Mouse (Mus musculus): ENCODE measurements around the gene Ank2.

The Ank2 gene

GRCm38 (mm10) chr3:127172697-127173096 lies 326.5 kb downstream of the Ank2 start:
- DNase-seq (ENCODE audit: low read depth) = no peak

- DNase-seq (ENCODE audit: low read depth) = no peak
Measured at GRCm38 (mm10) chr3:127170246-127170645, 328.9 kb downstream of the Ank2 start.

GRCm38 (mm10) chr3:127169114-127169513 lies 330.0 kb downstream of the Ank2 start:
- DNase-seq (ENCODE audit: low read depth) = no peak

GRCm38 (mm10) chr3:127163749-127164148 lies 335.4 kb downstream of the Ank2 start:
- DNase-seq (ENCODE audit: low read depth) = no peak

GRCm38 (mm10) chr3:127161998-127162712 lies 337.0 kb downstream of the Ank2 start:
- no peak for DNase-seq (ENCODE audit: low read depth)

GRCm38 (mm10) chr3:127161085-127161837 lies 337.9 kb downstream of the Ank2 start:
- no peak for DNase-seq (ENCODE audit: low read depth)

GRCm38 (mm10) chr3:127157706-127158105 lies 341.4 kb downstream of the Ank2 start:
- no peak for DNase-seq (ENCODE audit: low read depth)

GRCm38 (mm10) chr3:127156080-127156479 lies 343.1 kb downstream of the Ank2 start:
- DNase-seq (ENCODE audit: low read depth) = no peak

- no peak for DNase-seq (ENCODE audit: low read depth)
Measured at GRCm38 (mm10) chr3:127153861-127154260, 345.3 kb downstream of the Ank2 start.

GRCm38 (mm10) chr3:127153443-127153842 lies 345.7 kb downstream of the Ank2 start:
- no peak for DNase-seq (ENCODE audit: low read depth)

GRCm38 (mm10) chr3:127148648-127149047 lies 350.5 kb downstream of the Ank2 start:
- no peak for DNase-seq (ENCODE audit: low read depth)

GRCm38 (mm10) chr3:127140590-127140989 lies 358.6 kb downstream of the Ank2 start:
- no peak for DNase-seq (ENCODE audit: low read depth)

GRCm38 (mm10) chr3:127139638-127140037 lies 359.5 kb downstream of the Ank2 start:
- DNase-seq (ENCODE audit: low read depth) = no peak

GRCm38 (mm10) chr3:127137508-127137907 lies 361.6 kb downstream of the Ank2 start:
- no peak for DNase-seq (ENCODE audit: low read depth)

- no peak for DNase-seq (ENCODE audit: low read depth)
Measured at GRCm38 (mm10) chr3:127134062-127134461, 365.1 kb downstream of the Ank2 start.

GRCm38 (mm10) chr3:127131048-127131447 lies 368.1 kb downstream of the Ank2 start:
- DNase-seq (ENCODE audit: low read depth) = no peak

GRCm38 (mm10) chr3:127130167-127130770 lies 368.9 kb downstream of the Ank2 start:
- no peak for DNase-seq (ENCODE audit: low read depth)

GRCm38 (mm10) chr3:127129750-127130149 lies 369.4 kb downstream of the Ank2 start:
- no peak for DNase-seq (ENCODE audit: low read depth)

- DNase-seq (ENCODE audit: low read depth) = no peak
Measured at GRCm38 (mm10) chr3:127127611-127128010, 371.5 kb downstream of the Ank2 start.

GRCm38 (mm10) chr3:127126220-127126619 lies 372.9 kb downstream of the Ank2 start:
- DNase-seq (ENCODE audit: low read depth) = no peak

GRCm38 (mm10) chr3:127124375-127124993 lies 374.7 kb downstream of the Ank2 start:
- DNase-seq (ENCODE audit: low read depth) = no peak

GRCm38 (mm10) chr3:127123376-127123775 lies 375.8 kb downstream of the Ank2 start:
- DNase-seq (ENCODE audit: low read depth) = no peak

GRCm38 (mm10) chr3:127118777-127119176 lies 380.4 kb downstream of the Ank2 start:
- DNase-seq (ENCODE audit: low read depth) = no peak

Measured in induced T-regulatory cell, adult 2 months (primary cell).